Mouse (Mus musculus) liver, embryonic 14.5 days (tissue): ENCODE results near the gene Zdhhc20. TPM values are rescaled to one million over a fixed set of nuclear protein-coding genes. Genes with fewer than 3 reads are reported as not detected.

Experiments used
- ATAC-seq: fragments of 200-750 bp; cut with Nextera tagmentation; 2 replicates; pipeline ENCODE4 v1.8.0; 2017; ENCODE audit warnings: moderate number of reproducible peaks, mild to moderate bottlenecking, moderate library complexity; ENCODE audit not compliant: insufficient read depth
- DNase-seq, 3 experiments: peaks; one replicate each; pipeline ENCODE4 v3.0.0-alpha.2; 2012 to 2013; ENCODE audit warnings: low read depth in 3 of 3, low spot score in 3 of 3
- H3K27ac ChIP-seq: fragments of 300-500 bp; sonication (generic); 2 replicates; pipeline ENCODE4 v1.5.1; 2014; ENCODE audit warnings: moderate library complexity, mild to moderate bottlenecking, control low read depth, inconsistent platforms
- H3K27me3 ChIP-seq: fragments of 300-500 bp; sonication (generic); 2 replicates; pipeline ENCODE4 v1.6.1; 2014; ENCODE audit warnings: mild to moderate bottlenecking, low read length, moderate library complexity; ENCODE audit not compliant: control insufficient read depth, insufficient read depth
- H3K36me3 ChIP-seq: fragments of 300-500 bp; sonication (generic); replicated peaks from 2 replicates; pipeline ENCODE4 v1.6.1; 2014; ENCODE audit warnings: low read depth; ENCODE audit not compliant: control insufficient read depth, insufficient read depth
- H3K4me1 ChIP-seq, 2 experiments: fragments of 200-500 bp in 1 of 2; fragments of 300-500 bp in 1 of 2; sonication (generic) in 1 of 2; replicated peaks; 2 replicates each; pipeline ENCODE4 v1.6.1; 2012 to 2014; ENCODE audit warnings: antibody characterized with exemption in 1 of 2, inconsistent platforms in 1 of 2, low read length in 1 of 2; ENCODE audit not compliant: control insufficient read depth in 2 of 2, insufficient read depth in 2 of 2
- H3K4me2 ChIP-seq: fragments of 300-500 bp; sonication (generic); 2 replicates; pipeline ENCODE4 v1.6.1; 2014; ENCODE audit warnings: low read depth, mild to moderate bottlenecking, control low read depth, moderate library complexity
- H3K4me3 ChIP-seq, 2 experiments: fragments of 200-500 bp in 1 of 2; fragments of 300-500 bp in 1 of 2; sonication (generic) in 1 of 2; 2 replicates each; pipeline ENCODE4 v1.5.1; 2012 to 2014; ENCODE audit warnings: low read depth in 2 of 2, low read length in 2 of 2, mild to moderate bottlenecking in 2 of 2, control low read depth in 1 of 2, inconsistent platforms in 1 of 2, moderate library complexity in 1 of 2; ENCODE audit not compliant: insufficient read depth in 1 of 2
- H3K9ac ChIP-seq: fragments of 300-500 bp; sonication (generic); replicated peaks from 2 replicates; pipeline ENCODE4 v1.6.1; 2014; ENCODE audit warnings: mild to moderate bottlenecking, control low read depth, moderate library complexity
- H3K9me3 ChIP-seq: fragments of 300-500 bp; sonication (generic); 2 replicates; pipeline ENCODE4 v1.6.1; 2016; ENCODE audit warnings: low read length, mixed read lengths; ENCODE audit not compliant: control insufficient read depth
- CTCF ChIP-seq: IDR thresholded peaks from 2 replicates; pipeline ENCODE4 v1.5.1; 2016; ENCODE audit warnings: antibody characterized with exemption, low read depth, control low read depth
- EP300 ChIP-seq: IDR thresholded peaks from 2 replicates; pipeline ENCODE4 v1.6.1; 2016; ENCODE audit warnings: antibody characterized with exemption, low read depth
- WGBS: fragments of 180-500 bp; shearing (Covaris S2); extraction: QIAGEN DNeasy Blood & Tissue Kit; methylation state at CpG from one replicate; pipeline ENCODE4 v1.1.7; 2014; ENCODE audit not compliant: insufficient replicate concordance; 5-methylcytosine and 5-hydroxymethylcytosine counted together
- polyA plus RNA-seq, 2 experiments: library from polyadenylated mRNA; depleted of rRNA in 1 of 2; stranded (reverse) in 1 of 2; unstranded in 1 of 2; fragments of >200 nt; fragmentation: Nextera tagmentation in 1 of 2; extraction: Ambion mirVana in 1 of 2; gene quantifications; 2 replicates each; pipeline versions ENCODE4 v1.2.1 to v1.2.3; 2012 to 2014

Gene Zdhhc20
- 1.9 and 3.4 TPM in 2 replicates for polyA plus RNA-seq (2012; rRNA removed)
- polyA plus RNA-seq (2014; fragmentation: Nextera tagmentation; extraction: Ambion mirVana): 6.6 and 7.6 TPM in 2 replicates

DNA sequence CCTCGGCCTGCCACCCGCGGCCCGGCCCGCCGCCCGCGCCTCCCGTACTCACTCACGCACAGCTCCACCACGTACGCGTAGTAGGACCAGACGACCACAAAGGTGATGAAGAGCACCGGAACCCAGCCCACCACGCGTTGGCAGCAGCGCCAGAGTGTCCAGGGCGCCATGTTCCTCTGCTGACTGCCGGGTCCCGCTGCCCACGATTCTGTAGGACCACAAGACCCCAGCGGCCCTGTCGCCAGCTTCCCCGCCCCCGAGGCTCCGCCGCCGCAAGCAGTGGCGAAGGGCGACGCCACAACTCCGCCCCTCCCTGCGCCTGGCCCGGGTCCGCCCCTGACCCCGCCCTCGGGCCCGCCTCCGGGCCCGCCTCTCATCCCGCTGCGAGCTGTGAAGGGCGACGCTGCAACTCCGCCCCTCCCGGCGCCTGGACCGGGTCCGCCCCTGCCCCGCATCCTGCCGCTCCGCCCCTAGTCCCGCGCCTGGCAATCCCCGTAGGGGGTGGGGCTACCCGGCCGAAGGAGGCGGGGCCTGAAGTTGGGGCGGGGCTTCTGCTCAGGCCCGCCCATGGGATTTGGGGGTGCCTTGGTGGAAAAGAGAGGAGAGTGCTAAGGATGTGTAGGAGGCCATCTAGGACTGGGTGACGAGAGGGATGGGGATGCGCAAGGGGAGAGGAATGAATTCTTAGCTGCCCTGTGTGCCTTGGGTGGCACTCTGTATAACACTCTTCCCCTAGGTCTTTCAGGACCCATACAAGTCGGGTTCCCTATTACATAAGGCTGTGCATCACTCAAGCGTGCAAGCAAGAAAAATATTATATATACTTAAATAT lies at the start of gene Zdhhc20:
Gene Zdhhc20 (minus strand): TSS at position 266 of the 832 bp plus-strand sequence.
- H3K4me2 ChIP-seq: peak within 1 kb of the TSS; percentile 98
- TF ChIP-seq CTCF: no peak
- TF ChIP-seq EP300: no peak
- ATAC-seq (peak; percentile 98), DNase-seq (peak; percentile 83 to 87 (median 85))
- peak within 1 kb of the TSS; percentile 82 for H3K9ac ChIP-seq
- peak within 1 kb of the TSS; percentile 34; the same call in 1 of the 2 replicates for H3K27ac ChIP-seq
- no peaks in the 10 kb centered on the region for H3K27me3 ChIP-seq
- H3K4me3 ChIP-seq: peak within 1 kb of the TSS; percentile 77 to 85
- H3K36me3 ChIP-seq: no peaks in the 10 kb centered on the region
- H3K9me3 ChIP-seq: no peaks in the 10 kb centered on the region
- H3K4me1 ChIP-seq: peaks cover 3 to 5% of the 10 kb centered on the region in 2 experiments; a peak in 3 of 4 replicates
- 3% methylated on average over 63 of the region's 65 CpGs for WGBS

DNA sequence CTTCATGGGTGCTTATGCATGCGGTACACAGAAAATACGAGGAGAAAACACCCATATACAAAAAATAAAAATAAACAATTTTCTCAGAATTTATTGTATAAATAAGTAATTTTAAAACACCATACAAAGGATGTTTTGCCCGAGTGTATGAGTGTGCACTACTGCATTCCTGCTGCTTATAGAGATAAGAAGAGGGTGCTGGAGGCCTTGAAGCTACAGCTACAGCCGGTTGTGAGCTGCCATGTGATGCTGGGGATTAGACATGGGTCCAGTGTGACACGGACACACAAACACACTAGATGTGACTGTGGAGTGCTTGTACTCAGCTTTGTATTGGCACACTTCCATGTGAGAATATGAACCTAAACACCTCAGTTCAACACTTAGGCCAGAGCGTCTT lies 47.2 kb upstream of the Zdhhc20 start:
- ATAC-seq (0 out of 2 replicates have a peak, but pooled peaks have one; percentile 36), DNase-seq (no peak)
- H3K9ac ChIP-seq: no peak overlapping the region
- H3K27ac ChIP-seq: no peak overlapping the region
- H3K9me3 ChIP-seq: no peaks in the 10 kb centered on the region
- WGBS: 51% methylated on average over 6 of the region's 6 CpGs
- peaks cover 10 to 16% of the 10 kb centered on the region in 2 experiments for H3K4me1 ChIP-seq
- no peaks in the 10 kb centered on the region for H3K27me3 ChIP-seq
- H3K4me3 ChIP-seq: no peak overlapping the region
- TF ChIP-seq CTCF (no peak), EP300 (no peak)
- H3K36me3 ChIP-seq: no peaks in the 10 kb centered on the region; the same call in 1 of the 2 replicates
- no peak overlapping the region for H3K4me2 ChIP-seq

- no peak overlapping the region for H3K27ac ChIP-seq
- no peak overlapping the region for H3K4me2 ChIP-seq
- H3K4me3 ChIP-seq: no peak overlapping the region
- ATAC-seq (no peak), DNase-seq (no peak)
- H3K27me3 ChIP-seq: no peaks in the 10 kb centered on the region
- TF ChIP-seq CTCF (no peak), EP300 (no peak)
- no peaks in the 10 kb centered on the region for H3K9me3 ChIP-seq
- peaks cover 10 to 17% of the 10 kb centered on the region in 2 experiments for H3K4me1 ChIP-seq
- H3K36me3 ChIP-seq: no peaks in the 10 kb centered on the region; the same call in 1 of the 2 replicates
- no peak overlapping the region for H3K9ac ChIP-seq
- WGBS: 84% methylated on average over 13 of the region's 13 CpGs
Measured at GRCm38 (mm10) chr14:57934666-57935065, 44.6 kb upstream of the Zdhhc20 start.

GRCm38 (mm10) chr14:57933608-57934007 lies 43.5 kb upstream of the Zdhhc20 start:
- Histone ChIP-seq H3K27ac (peak overlapping the region; percentile 47), H3K4me3 (no peak overlapping the region), H3K9me3 (no peaks in the 10 kb centered on the region), H3K9ac (no peak overlapping the region), H3K4me2 (peak overlapping the region; percentile 45), H3K27me3 (no peaks in the 10 kb centered on the region), H3K4me1 (peaks cover 10 to 17% of the 10 kb centered on the region in 2 experiments), H3K36me3 (no peaks in the 10 kb centered on the region; the same call in 1 of the 2 replicates)
- DNase-seq (peak in 2 of 3 experiments; percentile 30), ATAC-seq (peak; percentile 83)
- WGBS: 26% methylated on average over 7 of the region's 7 CpGs
- TF ChIP-seq CTCF (no peak), EP300 (0 out of 2 replicates have a peak, but pooled peaks have one; percentile 17)

GRCm38 (mm10) chr14:57932881-57933443 lies 42.9 kb upstream of the Zdhhc20 start:
- Histone ChIP-seq H3K4me1 (peaks cover 10 to 17% of the 10 kb centered on the region in 2 experiments), H3K36me3 (no peaks in the 10 kb centered on the region; the same call in 1 of the 2 replicates), H3K27ac (peak overlapping the region; percentile 47), H3K4me2 (peak overlapping the region; percentile 45), H3K9me3 (no peaks in the 10 kb centered on the region), H3K9ac (0 out of 2 replicates have a peak overlapping the region, but pooled peaks have one; percentile 29), H3K4me3 (no peak overlapping the region), H3K27me3 (no peaks in the 10 kb centered on the region)
- 18% methylated on average over 7 of the region's 7 CpGs for WGBS
- ATAC-seq (peak; percentile 90), DNase-seq (peak; percentile 27 to 56 (median 41))
- TF ChIP-seq EP300 (peak; percentile 76), CTCF (no peak)
